Mouse (Mus musculus): ENCODE results near the gene Prkg1. TPM values are rescaled to one million over a fixed set of nuclear protein-coding genes. Genes with fewer than 3 reads are reported as not detected.

The Prkg1 gene
- total RNA-seq, 2 experiments from 2014 or later: 18.8 to 19.1 TPM

DNA sequence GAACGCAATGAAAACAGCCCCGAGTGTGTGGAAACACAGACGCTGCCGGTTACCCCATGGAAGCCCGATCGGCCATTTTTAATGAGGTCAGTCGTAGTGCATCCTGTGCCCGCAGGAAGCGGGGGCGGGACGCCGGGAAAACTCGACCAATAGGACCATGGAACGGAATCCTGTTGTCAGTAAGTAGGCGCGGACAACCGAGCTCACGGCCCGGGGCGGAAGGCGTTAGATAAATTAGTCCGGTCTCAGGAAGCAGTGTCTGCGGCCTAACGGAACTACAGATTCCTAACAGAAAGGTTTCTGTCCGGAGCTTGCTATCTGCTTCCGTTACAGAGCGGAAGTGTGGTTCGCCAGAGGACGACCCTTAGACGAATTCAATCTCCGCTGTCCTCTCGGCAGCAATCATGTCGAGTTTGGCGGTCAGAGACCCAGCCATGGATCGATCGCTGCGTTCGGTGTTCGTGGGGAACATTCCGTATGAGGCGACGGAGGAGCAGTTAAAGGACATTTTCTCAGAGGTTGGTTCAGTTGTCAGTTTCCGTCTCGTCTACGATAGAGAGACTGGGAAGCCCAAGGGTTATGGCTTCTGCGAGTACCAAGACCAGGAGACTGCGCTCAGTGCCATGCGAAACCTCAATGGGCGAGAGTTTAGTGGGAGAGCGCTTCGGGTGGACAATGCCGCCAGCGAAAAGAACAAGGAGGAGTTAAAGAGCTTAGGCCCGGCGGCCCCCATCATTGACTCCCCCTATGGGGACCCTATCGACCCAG lies 682.0 kb downstream of the Prkg1 start, which contains the start of gene Cstf2t:
Gene Cstf2t (plus strand): TSS at position 176 of the 768 bp plus-strand sequence.
- intact Hi-C loops (cut with DNase I): loop anchor here (10.0 kb wide), 1 partner anchor 672 kb away; no protein-coding TSS in a partner anchor
- DNase-seq: peak; percentile 99

GRCm38 (mm10) chr19:31082226-31082625 lies 682.6 kb downstream of the Prkg1 start:
- peak in 1 of 2 experiments; percentile 15 for DNase-seq
- intact Hi-C loops (cut with DNase I): loop anchor here (10.0 kb wide), 1 partner anchor 673 kb away; no protein-coding TSS in a partner anchor

DNA sequence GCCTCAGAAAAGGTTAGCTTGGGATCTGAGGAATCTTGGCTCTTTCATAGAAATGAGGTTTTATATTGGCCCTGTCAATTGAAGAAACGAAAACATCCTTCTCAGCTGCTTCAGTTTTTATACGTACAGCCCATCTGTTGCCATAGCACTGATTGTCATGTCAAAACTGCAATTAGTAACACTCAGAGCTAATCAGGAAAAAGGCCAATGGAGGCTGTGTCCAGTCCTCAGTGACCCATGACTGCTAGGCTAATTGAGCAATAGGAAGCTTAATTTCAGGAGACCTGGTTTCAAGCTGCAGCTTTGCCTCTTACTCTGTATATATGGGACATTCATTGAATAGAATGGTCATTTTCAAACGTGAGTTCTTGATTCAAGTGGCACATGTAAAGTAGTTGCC lies 686.6 kb downstream of the Prkg1 start:
- intact Hi-C loops (cut with DNase I): no loop called here
- DNase-seq: no peak

DNA sequence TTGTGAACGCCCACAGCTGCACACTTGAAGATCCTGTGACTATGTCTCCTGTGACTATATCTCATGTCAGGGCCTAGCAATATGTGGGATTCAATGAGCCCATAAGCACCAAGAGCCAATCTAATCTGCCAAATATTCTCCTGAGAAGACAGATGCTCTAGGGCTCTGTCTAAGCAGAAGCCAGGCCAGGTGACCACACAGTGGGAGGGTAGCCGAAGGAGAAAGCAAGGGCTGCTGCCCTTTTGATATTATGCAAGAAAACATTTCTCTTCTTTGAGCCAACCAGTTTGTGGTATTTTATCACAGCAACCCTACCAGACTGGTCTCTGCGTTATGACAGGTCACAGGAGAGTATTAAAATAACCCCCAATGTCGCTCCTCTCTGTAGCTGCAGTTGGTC lies 688.7 kb downstream of the Prkg1 start:
- no peak for DNase-seq
- intact Hi-C loops (cut with DNase I): no loop called here

DNA sequence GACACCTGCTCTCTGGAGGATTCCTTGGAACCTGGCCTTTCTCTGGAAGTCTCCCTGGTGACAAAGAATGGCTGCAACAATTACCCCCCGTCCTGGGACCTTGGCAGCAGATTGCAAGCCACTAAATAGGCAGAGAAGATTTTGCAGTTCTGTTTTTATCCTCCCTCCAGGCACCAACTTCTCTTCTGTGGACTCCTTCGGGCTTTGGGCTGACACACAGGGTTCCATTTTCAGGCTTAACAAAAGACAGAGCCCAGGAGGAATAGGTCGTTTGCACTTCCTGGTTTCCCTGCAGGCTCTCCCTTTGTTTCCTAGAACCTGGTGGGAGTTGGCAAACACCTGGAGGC lies 690.1 kb downstream of the Prkg1 start:
- intact Hi-C loops (cut with DNase I): no loop called here
- DNase-seq: no peak

DNA sequence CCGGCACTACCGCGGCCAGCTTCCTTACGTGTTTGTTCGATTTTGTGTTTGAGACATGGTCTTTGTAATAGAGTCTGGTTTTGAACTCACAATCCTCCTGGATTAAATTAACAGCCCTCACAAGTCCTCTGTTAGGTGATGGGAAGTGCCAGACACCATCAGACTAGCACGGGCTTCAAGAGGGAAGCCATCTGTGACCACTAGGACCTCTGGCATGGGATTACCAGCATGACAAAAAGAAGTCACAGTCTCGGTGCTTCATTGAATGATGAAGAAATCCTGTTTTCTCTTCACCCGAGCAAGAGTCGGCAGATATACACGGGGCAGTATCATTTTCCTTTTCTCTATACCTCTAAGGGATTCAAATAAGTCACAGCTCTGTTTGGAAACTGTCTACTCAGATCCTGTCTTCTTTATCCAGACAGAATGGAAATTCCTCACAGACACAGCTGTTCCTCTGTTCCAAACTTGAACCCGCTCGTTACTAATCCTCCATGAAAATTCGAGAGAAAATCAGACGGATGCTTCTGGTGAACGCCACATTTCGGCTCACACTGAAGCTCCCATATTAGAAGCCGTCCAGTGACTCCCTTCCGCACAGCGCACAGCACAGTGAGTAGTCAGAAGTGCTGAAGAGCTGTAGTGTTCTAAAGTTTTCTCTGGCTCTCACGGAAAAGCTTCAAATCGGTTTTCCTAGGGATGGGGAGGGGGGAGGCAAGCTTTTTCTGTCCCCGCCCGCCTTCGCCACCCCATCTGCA lies 690.7 kb downstream of the Prkg1 start:
- DNase-seq: peak in 1 of 2 experiments; percentile 22
- intact Hi-C loops (cut with DNase I): no loop called here

- DNase-seq: peak; percentile 14 to 19
- intact Hi-C loops (cut with DNase I): no loop called here
These were observed 699.5 kb downstream of the Prkg1 start for GRCm38 (mm10) chr19:31065206-31065781.

DNA sequence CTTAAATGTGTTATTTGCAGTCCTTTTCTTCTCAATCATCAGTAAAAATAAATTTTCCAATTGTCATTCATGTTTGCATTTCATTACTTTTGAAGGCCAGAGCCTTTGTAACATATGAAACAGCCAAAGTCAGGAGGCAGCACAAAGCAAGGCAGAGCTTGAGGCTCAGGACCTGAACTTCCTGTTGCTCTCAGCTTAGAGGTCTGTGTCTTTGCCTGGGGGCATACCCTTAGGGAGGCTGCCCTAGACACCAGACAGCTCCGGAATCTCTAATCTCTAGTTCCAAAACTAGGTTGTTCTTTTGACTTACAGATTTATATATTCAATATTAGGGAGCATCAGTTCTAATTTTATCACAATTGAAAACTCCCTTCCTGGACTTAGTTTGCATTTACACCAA lies 700.1 kb downstream of the Prkg1 start:
- no peak for DNase-seq
- intact Hi-C loops (cut with DNase I): no loop called here

DNA sequence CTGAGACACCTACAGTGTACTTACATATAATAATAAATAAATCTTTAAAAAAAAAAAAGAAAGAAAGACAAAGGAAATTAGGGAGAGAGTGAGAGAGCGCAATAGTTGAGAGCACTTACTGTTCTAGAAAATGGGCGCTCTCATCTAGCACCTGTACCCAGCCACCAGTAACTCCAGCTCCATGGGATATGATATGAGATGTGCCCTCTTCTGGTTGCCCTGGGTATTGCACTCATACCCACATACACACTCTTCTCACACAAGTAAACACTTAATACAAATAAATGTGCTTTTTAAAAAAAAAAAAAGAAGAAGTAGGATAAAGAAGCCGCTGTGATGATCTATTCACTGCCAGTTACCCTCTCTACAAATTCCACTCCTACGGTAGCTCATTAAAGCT lies 718.2 kb downstream of the Prkg1 start:
- intact Hi-C loops (cut with DNase I): no loop called here
- no peak for DNase-seq

DNA sequence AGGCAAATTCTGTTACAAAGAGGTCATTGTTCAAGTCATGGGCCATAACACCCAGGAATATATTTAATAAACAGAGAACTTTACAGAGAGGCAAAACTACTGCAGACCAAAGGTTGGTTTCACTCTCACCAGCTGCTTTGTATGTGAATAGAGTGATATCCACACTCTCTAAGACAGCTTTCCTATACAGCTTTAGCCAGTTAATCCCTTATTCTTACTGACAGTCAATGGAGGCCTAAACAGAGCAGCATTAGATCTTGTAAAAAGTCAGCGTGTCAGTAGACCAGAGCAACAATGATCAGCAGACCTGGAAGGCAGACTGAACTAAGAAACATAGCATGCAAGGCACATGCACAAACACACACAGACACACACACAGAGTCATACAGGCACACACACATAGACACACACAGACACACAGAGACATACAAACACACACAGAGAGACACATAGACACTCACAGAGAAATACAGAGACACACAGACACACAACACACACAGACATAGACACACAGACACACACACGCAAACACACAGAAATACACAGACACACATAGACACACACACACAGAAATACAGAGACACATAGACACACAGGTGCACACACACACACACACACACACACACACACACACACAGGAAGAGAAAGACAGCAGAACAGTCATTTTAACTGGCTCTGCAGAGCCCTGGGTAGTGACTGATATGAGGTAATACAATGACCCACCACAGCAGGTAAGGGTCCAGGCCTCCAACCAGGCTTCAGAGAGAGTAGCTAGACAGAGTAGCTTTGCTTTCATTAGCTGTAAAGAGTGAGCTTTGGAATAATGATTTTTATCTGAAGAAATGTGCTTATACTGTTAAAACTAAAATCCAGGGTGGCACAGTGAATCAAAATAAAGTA lies 723.6 kb downstream of the Prkg1 start:
- DNase-seq: no peak
- intact Hi-C loops (cut with DNase I): no loop called here

GRCm38 (mm10) chr19:31038951-31039350 lies 725.9 kb downstream of the Prkg1 start:
- intact Hi-C loops (cut with DNase I): no loop called here
- DNase-seq: no peak

GRCm38 (mm10) chr19:31031596-31031995 lies 733.2 kb downstream of the Prkg1 start:
- no peak for DNase-seq
- intact Hi-C loops (cut with DNase I): no loop called here

DNA sequence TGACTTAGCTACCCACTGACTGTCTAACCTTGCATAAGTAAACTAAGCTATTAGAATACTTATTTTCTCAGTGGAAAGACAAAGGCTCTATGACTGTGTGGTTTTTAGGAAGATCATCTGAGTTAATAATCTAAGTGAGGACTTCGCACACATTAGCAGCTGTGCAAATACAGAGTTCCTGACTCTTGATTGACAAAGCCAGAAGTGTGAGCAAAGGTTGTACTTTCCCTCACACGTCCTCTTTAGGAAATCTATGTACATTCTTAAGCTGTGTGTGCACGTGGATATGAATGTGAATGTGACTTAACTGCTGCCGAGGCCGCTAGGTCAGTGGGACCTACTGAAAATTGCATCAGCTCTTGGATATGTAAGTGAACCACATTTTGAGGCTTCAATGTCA lies 738.0 kb downstream of the Prkg1 start:
- intact Hi-C loops (cut with DNase I): no loop called here
- no peak for DNase-seq

DNA sequence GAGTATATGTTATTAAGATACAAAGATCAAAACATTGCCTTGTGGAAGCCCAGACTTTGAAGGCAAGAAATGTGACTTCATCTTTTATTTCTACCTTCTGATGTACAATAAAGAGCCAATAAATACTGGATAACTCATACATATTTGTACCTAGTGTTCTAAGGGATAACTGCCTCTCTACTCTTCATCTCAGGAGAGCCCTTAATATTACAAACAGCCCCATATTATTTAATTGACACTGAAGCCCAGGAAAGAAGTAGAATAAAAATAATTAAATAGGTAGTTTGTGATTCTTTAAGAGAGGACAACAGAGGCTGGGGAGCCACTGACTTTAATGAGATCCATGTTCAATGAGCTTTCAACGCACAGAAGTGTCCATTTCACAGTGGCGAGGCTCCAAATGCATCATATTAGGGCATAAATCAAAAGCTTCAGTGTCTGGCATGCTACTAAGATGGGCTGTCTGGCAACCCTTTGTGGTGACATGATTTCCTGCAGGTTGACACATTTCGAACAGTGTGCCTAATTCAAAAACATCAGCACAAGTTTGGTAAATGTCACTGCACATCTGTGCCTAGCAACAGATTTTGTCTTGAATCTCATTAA lies 753.2 kb downstream of the Prkg1 start:
- no peak for DNase-seq
- intact Hi-C loops (cut with DNase I): no loop called here

DNA sequence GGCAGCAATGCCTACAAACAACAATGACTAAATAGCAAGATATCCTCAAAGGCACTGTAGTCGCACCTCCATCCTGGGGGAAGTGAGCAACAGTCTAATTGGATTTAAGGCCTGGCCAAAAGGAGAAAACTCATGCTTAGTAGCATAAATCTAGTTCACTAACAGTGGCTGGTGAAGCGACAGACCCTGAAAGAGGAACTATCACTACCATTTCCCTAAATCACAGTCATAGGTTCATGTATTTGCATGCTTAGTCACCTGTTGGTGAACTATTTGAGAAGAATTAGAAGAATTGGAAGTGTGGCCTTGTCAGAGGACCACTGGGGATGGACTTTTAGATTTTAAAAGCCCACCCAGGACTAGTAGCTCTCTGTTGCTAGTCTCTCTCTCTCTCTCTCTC lies 766.3 kb downstream of the Prkg1 start:
- intact Hi-C loops (cut with DNase I): no loop called here
- no peak for DNase-seq

GRCm38 (mm10) chr19:30990390-30990789 lies 774.4 kb downstream of the Prkg1 start:
- intact Hi-C loops (cut with DNase I): no loop called here
- no peak for DNase-seq

DNA sequence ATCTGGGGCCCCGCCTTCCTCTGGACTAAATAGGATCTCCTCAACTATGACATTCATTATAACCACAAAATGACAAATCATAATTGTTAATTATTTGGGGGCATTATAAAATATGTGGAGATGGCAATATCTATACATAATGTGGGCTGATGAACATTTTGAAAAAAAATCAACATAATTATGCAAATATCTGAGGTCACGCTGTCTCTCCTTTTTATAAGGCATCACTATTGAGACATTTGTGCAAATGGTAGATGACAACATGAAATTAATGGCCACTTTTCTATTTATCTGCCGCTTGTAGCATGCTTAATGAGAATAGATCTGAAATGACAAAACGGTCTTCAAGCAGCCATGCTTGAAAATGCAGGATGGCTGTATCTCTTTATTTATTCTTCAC lies 782.4 kb downstream of the Prkg1 start:
- DNase-seq: no peak
- intact Hi-C loops (cut with DNase I): no loop called here

DNA sequence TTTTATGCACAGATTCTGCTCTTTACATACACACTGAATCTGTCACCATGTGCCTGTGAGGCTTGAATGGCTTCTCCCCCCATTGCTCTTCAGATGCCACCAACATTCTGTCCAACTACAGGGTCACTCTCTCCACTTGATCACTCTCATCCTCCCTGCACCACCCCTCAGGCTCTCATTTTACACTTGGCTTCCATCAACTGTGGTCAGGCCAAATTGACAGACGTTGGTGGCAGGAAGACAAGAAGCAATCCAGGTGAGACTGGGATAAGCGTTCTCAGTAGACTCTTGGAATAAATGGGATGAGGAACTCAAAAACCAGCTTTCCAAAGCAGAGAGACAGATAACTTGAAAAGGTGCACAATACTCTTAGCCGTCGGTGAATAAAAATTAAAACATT lies 786.7 kb downstream of the Prkg1 start:
- no peak for DNase-seq
- intact Hi-C loops (cut with DNase I): no loop called here

- no peak for DNase-seq
- intact Hi-C loops (cut with DNase I): no loop called here
These were observed 814.2 kb downstream of the Prkg1 start for GRCm38 (mm10) chr19:30950610-30951009.

DNA sequence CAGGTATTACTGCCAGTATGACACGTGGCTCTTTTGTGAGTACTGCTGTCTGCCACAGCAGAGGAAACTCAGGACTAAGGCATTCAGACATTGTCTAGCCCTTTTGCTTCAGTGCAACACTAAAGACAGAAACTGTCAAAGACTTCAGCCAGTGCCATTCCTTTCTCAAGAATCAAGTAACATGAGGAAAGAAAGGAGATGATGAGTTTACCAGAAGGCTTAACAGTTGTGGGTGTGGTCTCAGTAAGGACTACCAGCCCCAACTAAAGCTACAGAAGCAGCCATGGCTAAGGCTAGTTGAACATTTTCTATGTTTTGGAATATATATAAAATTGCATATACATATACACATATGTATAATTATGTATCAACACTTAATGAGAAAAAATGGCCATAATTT lies 816.6 kb downstream of the Prkg1 start:
- intact Hi-C loops (cut with DNase I): no loop called here
- no peak for DNase-seq

All from heart, postnatal 14 days (tissue).